Mouse (Mus musculus) heart, adult 9 months (tissue): ENCODE measurements around the gene Rapgef2.
A peak's percentile ranks its signal among the peaks of the same experiment; 100 is the strongest.

ENCODE experiments used
- DNase-seq, 2 experiments: peaks; one replicate each; pipeline ENCODE4 v3.0.0; 2022; ENCODE audit warnings: low spot score in 2 of 2

The Rapgef2 gene

DNA sequence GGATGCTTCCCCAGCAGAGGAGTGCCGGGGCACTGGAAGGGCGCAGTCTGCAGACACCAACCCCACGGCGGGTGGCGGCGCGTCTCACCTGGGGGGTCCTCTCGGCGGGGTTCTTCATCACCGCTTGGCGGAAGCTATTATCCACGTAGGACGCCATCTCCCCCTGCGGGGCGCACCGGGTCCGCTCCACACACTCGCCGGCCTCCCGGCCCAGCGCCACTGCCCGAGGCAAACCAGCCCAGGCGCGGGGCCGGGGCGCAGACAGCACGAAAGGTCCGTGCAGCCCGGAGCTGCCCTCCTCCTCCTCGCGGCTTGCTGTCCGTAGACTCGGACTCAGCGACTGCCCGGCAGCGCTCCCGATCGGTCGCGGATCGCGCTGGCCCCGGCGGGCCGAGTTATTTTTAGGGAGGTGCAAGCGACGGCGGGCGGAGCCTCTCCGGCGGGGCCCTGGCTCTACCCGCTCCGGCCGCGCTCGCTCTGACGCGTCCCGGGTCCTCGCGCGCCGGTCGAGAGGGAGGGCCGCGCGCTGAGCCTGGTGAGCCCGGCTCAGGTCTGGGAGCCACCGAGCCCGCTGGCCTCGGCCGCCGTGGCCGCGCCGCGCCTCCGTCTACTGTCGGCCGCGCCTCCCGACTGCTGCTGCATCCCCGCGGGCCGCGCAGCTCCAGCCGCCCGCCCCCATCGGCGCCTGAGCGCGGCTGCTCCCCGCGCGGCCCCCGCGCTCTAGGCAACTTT, at the start of gene Rapgef2:
Gene Rapgef2 (minus strand): TSS at position 142 of the 732 bp plus-strand sequence.
- DNase-seq, result peak; percentile 83

DNA sequence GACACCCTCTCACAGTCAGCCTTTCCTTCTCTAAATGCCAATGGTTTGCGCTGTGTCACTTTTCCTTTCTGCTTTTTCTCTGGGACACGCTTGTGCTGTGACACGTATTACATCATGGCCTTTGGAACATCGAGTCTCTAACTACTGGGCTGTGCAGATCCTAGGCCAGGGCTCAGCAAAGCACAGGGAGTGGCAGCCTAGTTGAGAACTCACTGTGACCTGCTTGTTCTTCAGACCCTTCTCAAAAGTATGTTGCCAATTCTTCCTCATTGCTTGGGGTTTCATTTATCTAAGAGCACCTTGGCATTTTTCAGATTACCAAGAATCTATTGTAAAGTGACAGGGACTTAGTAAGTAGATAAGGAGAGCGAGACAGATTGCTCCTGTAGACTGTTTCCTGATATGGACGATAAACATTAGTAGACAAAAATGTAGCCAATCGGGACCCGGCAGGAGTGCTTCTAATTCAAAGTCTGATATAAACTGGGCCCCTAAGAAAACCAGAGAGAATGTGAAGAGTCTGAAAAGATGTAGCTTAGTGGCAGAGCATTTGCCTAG, 47.4 kb upstream of the Rapgef2 start:
- no peak for DNase-seq

DNA sequence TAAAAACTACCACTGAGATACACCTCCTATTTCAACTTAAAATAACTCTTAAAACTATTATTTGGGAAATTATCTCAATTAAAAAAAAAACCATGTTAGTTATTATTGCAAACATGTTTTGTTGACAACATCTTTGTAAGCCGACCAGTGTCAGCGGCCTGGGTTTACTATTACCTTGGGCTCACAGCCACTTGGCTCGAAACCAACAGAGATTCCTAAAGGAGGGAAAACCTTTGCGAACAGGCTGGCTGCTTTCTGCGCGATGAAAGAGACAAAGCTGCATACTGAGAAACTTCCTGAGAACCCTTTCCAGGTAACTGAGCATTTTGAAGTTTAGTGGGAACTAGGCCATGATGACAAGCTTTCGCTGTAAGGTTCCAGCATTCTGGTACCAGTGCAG, 46.7 kb upstream of the Rapgef2 start:
- DNase-seq, result no peak

DNA sequence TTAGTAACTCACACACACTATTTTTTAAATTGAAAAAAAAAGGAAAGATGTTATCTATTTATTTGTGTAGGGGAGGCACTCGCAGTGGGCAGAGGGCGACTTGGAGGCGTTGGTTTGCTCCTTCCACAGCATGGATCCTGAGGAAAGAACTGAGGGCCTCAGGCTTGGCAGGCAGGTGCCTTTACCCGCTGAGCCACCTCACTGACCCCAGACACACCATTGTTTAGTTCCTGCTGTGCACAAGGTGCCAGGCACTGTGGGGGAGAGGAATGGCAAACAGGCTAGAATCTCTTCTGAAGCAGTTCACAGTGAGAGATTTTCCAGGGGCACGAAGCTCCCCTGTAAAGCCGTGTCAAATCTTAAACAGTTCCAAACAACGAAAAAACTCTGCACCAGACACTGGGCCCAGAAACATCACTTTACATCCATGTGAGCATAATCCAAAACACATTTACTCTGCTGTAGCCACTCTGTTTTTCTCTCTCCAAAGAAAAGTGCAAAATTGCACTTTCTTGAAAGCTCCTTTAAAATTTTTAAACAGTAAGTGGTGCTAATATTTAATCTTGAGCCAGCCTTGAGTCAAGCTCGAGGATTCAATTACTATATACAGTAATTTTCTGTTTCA, 43.5 kb upstream of the Rapgef2 start:
- DNase-seq, result no peak

DNA sequence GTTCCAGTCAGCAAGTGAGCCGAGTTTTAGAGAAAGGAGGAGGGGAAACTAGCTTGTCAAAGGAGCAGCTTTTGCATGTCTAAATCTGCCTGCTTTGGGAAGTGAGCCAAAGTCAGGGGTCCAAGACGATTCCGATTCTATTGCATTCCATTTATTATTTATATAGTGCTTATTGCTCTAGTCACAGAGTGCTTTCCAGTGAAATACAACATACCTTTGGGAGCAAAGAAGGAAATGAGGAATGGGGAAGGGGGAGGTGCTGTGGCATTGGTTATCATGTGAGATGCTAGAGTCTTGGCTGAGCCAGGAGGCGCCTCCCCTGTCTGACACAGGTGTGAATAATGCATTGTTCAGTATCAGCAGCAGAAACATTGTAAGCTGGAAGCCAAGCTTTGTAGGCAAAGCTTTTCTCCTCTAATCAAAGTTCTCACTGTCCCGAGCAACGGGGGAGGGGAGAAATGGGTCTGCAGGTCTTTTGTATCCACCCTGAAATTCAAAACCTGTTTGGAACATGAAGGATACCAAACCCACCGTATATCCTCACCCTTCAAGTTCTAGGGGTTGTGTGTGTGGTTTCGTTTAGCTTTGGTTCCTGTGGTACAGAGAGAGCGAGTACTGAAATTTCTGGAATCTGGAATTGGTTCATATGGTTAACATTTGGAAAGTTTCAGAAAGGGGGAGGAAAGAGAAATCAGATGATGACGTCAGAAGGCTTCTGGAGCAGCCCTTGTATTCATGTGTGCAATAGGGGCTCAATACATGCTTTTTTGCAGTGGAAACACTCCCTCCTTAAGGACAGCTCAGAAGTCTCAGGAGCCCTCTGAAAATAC, 38.6 kb upstream of the Rapgef2 start:
- no peak for DNase-seq

DNA sequence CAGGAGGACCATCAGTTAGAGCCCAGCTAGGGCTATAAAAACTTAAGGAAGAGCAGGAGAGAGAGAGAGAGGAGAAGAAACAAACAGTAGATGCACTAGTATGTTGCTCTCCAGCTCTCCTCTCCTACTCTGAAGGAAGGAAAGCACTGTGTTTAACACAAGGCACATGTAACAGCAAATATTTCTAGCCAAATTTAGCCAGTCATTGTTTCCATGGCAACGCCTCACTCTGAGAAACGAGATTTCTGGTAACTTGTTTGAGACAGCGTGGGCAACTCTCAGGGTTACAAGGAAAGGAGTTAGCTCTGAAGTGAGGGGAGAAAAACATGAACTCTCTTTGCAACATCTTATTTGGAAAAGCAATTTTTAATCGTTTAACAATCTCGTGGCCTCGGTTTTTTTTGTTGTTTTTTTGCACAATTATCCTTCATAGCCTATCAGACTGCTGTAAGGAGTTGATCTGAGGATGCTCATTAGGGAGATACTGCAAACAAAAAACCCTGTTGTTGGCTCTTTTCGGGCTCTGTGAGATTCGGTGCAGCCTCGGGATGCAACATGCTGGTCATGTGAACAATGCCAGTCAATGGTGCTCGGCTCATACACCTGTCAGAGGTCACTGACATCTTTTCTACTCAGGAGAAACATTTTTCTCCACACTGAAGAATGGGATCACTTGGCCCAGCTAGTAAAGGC, 27.8 kb upstream of the Rapgef2 start:
- no peak for DNase-seq

DNA sequence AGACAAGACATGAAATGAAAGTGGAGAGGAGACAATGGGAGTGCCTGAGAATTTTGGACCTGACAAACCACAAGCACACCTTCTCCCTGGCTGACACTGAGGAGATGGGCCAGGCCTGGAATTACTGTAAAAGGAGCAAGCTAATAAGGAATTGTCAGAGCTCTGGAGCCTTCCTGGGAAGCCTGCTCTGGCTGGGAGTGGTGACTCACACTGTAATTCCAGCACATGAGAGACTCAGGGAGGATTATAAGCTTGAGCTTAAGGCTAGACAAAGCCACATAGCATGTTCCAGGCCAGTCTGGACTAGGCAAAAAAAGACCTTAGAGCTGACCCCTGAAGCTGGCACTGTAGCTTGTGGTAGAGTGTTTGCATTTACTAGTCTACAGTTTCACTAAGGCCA, 25.6 kb upstream of the Rapgef2 start:
- no peak for DNase-seq

DNA sequence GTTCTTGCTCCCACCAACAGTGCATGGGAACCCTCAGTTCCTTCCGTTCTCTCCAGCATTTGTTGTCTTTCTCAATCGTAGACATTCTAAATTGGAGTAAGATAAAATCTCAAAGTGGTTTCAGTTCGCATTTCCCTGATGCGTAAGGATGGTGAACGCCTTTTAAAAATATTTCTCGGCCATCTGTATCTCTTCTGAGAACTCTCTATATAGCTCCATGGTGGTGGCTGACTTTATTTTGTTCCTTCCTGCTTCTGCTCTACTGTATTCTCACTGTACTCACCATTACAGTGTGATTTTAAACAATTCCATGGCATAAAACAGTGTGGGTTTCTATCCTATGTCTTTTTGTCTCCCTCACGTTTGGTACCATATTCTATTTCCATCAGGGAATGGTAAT, 23.9 kb upstream of the Rapgef2 start:
- DNase-seq, result no peak

DNA sequence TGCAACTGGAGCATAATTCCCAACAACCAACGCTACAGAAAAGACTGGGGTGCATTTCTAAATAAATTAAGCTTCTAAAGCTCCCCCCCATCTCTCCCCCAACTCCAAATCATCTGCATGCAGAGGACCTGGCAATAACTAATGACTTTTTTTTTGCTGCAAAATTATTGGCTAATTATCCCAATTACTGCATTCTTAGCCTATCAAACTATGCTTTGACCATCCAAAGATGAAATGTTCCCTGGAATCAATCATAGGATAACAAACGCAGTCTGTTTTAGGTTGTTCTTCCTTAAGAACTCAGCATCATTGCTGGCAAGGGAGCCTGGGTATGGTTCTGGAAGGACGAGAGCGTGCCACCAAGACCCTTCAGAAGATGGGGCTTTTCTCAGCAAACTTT, 22.3 kb upstream of the Rapgef2 start:
- no peak for DNase-seq

DNA sequence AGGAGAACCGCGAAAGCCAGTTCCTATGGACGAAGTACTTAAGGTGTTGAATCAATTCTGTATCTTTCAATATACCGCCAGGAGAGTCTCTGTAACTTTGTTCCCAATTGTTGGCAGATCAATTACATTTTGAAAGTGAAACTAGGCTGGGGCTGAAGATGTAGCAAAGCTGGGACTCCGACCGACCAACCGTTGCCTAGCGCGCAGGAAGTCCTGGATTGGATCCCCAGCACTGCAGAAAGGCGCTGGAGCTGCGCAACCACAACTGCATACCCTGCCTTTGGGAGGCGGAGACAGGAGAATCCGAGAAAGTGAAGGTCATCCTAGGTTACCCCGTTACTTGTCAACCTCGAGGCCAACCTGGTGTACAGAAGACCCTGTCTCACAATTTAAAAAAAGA, 13.1 kb upstream of the Rapgef2 start:
- no peak for DNase-seq

DNA sequence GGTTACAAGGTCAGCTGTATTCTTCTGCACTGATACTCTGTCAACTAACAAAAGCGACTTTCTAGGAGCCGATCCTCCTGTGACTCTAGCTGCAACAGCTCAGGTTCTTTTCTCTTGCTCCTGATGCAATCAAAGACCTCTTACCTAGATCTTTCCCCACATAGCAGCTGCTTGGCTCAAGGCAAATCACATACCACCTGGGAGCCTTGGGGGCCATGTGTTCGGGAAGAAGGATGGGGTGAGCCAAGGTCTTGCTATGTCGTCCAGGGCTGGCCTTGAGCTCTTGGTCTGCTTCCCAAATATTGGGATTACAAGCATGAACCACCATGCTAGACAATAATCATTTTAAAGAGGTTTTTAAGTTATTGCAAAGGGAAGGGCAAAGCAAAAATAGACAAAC, 11.0 kb upstream of the Rapgef2 start:
- no peak for DNase-seq

DNA sequence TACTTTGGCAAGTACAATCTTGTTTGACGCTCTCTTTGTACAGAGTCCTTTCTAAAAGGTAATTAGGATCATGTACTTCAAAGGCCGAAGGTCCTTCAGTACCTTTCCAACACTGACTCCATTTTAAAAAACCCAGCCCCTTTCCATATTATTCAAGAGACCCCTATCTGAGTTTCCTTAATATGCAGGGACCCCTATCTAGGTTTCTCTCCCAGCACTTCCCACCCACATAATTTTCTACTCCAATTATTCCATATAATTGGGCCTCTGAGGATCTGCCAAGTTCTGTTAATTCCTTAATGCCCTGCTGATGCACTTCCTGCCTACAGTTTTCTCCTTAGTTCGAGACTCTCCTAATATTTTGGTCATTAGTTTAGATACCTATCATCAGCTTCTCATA, 10.3 kb upstream of the Rapgef2 start:
- no peak for DNase-seq

DNA sequence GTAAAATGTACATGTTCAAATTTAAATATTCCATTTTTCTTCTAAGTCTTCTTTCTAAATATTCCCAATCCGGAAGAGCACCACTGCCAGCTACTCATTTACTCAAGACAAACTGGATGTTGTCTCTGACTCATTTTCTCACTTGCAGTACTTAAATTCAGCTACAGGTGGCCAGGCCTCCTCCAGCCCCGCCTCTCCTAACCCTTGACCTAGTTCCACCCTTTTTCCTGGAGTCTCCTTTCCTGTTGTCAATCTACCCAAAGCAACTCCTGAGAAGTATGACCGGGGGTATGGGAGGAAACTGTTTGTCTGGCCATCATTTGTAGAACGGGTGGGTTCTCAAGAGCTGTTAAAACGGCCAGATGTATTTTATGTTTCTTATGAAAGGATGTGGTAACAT, 9.7 kb upstream of the Rapgef2 start:
- no peak for DNase-seq

DNA sequence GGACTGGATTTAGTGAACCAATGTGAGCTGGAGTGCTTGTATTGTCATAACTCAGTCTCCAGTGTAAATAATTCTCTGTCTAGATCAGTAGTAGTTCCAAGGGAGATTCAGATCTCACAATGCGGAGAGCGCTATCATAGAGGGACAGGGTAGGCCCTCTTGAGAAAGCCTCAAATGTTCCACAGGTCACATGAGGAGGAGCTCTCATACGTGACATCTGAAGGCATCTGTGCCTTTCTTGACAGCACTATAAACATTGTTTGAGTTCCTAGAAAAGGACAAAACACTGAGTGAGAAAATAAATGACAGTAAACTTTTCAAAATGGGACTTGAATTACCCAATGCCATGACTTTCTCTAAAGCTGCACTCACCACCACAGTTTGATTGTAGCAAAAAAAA, 8.4 kb upstream of the Rapgef2 start:
- DNase-seq, result no peak

DNA sequence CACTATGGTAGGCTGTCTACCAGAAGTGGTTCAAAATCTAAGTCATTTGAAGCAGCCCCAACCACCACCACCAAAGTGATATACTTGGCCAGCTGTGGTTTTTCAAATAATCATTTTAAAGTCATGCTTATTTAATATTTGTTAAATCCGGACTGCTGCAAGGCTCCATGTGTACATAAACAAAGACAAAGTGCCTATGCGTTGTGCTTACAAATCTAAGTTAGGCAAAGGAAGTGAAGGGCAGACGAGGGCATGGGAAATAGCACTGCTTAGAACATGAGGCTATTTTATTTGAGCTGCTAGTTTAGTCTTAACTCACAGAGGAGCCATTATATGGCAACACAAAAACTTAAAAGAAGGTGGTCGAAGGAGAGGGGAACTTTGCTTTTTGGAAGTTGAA, 6.7 kb upstream of the Rapgef2 start:
- DNase-seq, result no peak

DNA sequence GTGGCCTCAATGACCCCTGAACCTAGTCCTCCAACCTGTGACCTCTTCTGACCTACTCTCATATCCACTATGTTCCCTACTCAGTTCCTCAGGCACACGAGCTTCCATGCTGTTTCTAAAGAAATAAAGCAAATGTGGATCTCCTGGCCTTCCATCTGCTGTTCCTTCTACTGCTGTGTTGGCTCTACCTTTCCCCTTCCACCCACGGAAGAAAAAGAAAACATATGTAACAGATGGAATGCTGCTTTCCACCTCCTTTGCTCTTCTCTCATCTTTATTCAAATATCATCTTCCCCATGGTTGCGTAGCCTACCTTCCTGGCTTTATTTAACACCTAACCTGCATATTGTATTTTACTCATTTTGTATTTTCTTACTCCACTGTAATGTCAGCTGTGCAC, 2.7 kb upstream of the Rapgef2 start:
- DNase-seq, result no peak

DNA sequence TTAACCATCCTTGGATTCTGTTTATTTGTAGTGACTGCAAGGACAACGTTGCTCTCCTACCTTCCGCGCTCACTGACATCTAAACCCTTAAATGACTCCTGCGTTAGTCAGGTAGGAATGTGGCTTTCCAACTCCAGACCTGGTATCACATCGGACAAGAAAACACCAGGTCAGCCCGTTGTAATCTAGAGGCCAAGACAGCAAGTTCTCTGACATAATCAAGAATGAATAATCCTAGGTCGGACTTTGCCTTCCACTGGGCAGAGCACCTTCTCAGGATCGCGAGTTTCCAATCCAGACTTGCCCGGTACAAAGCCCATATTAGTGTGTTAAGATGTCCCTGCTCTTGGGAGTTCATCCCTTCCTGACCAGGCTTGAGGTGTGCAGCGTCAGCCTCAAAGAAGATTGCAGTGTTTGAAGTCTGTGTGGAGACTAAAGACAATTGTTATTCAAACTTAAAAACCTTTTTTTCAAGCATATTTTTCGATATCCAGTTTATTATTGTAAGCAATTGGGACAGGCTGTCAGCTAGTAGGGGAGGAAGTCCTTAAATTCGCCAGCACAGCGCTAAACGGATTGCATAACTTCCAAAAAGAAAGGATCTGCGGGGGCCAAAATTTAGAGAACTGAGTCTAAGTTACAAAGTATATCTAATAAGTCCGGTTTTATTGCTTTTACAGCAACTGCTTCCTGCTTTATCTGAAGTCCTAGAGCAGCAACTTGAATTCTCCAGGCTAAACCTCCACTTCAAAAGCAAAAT, 1.6 kb upstream of the Rapgef2 start:
- DNase-seq, result peak; percentile 43 to 54

DNA sequence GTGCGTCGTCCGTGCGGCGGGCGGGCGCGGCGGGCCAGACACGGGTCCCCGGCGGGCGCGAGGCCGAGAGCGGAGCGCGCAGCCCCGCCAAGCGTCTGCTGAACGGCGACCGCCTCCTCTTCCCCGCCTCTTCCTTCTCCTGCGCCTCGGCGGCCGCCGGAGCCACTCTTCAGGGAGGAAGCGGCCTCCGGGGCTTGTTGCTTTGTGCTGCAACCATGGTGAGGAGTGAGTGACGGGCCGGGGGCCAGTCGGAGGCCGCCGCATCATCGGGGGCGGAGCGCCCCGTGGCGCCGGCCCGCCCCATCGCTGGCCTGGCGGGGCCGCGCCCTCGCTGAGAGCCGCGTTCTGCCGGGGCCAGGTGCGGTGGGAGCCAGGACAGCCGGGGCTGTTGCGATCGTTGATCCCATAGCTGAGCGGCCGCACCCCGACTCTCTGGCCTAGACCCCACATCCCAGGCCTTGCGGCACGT, 825 bp upstream of the Rapgef2 start:
- peak; percentile 96 to 98 for DNase-seq

DNA sequence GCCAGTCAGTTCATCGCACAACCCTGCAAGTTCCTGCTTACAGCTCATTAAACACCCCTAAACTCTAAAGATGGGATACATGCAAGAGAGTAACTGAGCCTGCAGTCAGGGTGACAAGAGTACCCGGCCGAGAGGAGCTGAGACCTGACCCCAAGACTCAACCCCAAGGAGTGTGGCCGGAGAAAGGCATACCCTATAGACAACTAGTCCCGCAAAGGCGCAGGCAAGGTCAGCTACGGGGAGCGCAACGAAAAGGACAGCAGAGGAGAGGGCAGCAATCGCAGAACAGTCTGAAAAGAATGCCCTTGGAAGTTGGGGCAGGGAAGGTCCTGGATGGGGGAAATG, 314 bp downstream of the Rapgef2 start:
- peak in 1 of 2 experiments; percentile 45 for DNase-seq

DNA sequence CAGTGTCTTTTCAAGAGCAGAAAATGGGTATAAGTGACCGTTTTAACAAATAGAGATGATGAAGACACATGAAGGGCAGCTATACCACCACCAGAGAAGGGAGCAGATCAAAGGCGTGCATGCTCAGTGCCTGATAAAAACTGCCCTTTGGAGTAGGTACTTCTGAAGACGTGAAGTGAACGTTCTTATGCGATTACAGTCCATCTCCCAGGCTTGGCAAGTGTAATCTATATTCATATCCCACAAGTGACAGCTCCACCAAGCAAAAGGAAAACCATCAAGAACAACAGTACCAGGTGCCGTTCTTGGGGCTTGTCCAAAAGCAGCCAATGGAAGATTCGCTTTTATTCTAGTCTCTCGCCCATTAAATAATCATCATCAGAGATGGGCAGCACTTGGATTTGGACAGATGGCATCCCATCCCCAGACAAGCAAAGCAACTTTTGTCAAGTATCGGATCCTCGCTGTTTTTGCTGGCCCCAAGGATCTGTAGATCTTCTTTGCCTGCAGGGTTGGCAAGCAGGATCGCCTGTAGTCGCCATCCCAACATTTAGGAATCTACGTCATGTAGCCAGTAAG, 1.1 kb downstream of the Rapgef2 start:
- DNase-seq, result no peak

DNA sequence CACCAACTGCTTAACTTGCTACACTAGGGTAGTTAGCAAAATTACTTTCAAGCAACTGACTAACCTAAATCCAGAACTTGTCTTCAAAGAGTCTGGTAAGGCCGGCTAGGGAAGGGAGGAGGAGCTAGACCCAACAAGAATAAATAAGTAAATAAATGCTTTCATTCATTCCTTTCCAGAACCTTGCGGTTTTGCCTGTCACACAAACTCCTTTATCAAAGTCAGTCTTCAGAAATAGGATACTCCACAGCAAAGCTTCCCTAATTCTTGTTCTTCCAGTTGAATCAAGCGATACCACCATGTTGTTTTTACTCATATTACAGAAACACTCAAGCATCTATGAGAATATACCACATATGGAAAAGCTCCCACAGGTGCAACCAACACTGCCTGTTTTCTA, 2.3 kb downstream of the Rapgef2 start:
- DNase-seq, result no peak
